Mouse (Mus musculus) heart, postnatal 25 days (tissue): ENCODE data around the gene Iqcd. TPM values are rescaled to one million over a fixed set of nuclear protein-coding genes. Genes with fewer than 3 reads are reported as not detected.

Experiments
- DNase-seq: peaks from one replicate; pipeline ENCODE4 v3.0.0; 2022; ENCODE audit warnings: low spot score
- intact Hi-C: fragments of 180-260 bp; cut with DNase I; formaldehyde crosslinking; loops from one replicate; pipeline ENCODE4 v1.15.1; 2025
- total RNA-seq, 2 experiments: library from RNA; stranded (reverse); gene quantifications; 2 replicates each; pipeline ENCODE4 v1.2.3; 2021

The Iqcd gene
- total RNA-seq, 2 experiments from 2014 or later, result not detected

DNA sequence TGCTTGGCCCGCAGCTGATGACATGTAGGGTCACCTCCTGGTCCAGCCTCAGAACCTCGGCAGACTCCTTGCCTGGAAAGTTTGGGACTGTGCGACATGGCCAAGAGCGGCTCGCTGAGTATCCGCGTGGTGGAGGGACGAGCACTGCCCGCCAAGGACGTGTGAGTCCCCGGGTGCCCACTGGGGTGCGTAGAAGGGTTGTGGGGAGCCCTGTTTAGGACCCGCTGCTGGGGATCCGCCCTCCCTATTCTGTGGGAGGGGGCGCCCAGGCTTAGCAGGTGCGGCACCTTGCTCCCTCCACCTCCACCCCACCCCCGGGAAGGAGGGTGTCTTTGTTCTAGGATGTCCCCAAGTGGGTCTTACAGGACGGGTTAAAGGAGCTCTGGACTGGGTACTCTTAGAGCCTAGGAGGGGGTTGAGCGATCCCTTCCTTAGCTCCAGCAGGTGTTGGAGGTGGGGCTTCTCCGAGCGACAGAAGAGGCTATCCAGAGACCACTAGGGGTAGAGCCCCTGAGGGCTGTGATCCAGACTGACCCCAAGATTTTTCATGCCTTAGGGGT, 60.6 kb downstream of the Iqcd start:
- no peak for DNase-seq
- intact Hi-C loops, result no loop called here

- DNase-seq, result no peak
- intact Hi-C loops, result no loop called here
Observed at GRCm38 (mm10) chr5:120649938-120650337, 61.1 kb downstream of the Iqcd start.

GRCm38 (mm10) chr5:120651230-120651629, 62.4 kb downstream of the Iqcd start:
- intact Hi-C loops, result no loop called here
- DNase-seq, result no peak

- intact Hi-C loops, result no loop called here
- no peak for DNase-seq
Observed at GRCm38 (mm10) chr5:120652915-120653701, 64.3 kb downstream of the Iqcd start.

- no peak for DNase-seq
- intact Hi-C loops, result no loop called here
Observed at GRCm38 (mm10) chr5:120653873-120654272, 65.1 kb downstream of the Iqcd start.

- intact Hi-C loops, result no loop called here
- DNase-seq, result no peak
Observed at GRCm38 (mm10) chr5:120656281-120656751, 67.5 kb downstream of the Iqcd start.

Other genes with a start within 250 kb of the Iqcd start
- gene Lhx5, start 157.3 kb upstream of the Iqcd start, total RNA-seq, result not detected
- 1 to 10 TPM; 8.8 to 9.6 TPM for gene Sdsl, start 116.2 kb upstream of the Iqcd start, total RNA-seq
- 1 to 10 TPM; 1.2 to 1.3 TPM for gene Sds, start 112.5 kb upstream of the Iqcd start, total RNA-seq
- gene Plbd2, start 85.4 kb upstream of the Iqcd start, total RNA-seq, result 10 to 100 TPM; 33.2 to 37.1 TPM
- 10 to 100 TPM in 1 of 2 experiments, 1 to 10 TPM in 1; 9.3 to 12.6 TPM for gene Slc8b1, start 77.8 kb upstream of the Iqcd start, total RNA-seq
- 10 to 100 TPM; 36.0 to 37.9 TPM for gene Tpcn1, start 343 bp upstream of the Iqcd start, total RNA-seq
- 10 to 100 TPM; 15.4 to 18.7 TPM for gene Rita1, start 23.6 kb downstream of the Iqcd start, total RNA-seq
- 10 to 100 TPM; 20.1 to 21.4 TPM for gene Ddx54, start 23.7 kb downstream of the Iqcd start, total RNA-seq
- gene Cfap73, start 45.2 kb downstream of the Iqcd start, total RNA-seq, result not detected
- gene Rasal1, start 59.8 kb downstream of the Iqcd start, total RNA-seq, result not detected
- 1 to 10 TPM; 1.8 to 1.9 TPM for gene Dtx1, start 122.9 kb downstream of the Iqcd start, total RNA-seq
- gene Oas2, start 160.8 kb downstream of the Iqcd start, total RNA-seq, result under 1 TPM; 0.57 to 0.78 TPM
- gene Oas3, start 188.6 kb downstream of the Iqcd start, total RNA-seq, result under 1 TPM; 0.10 to 0.17 TPM
- not detected for gene Oas1e, start 206.5 kb downstream of the Iqcd start, total RNA-seq
- under 1 TPM; 0.10 to 0.48 TPM for gene Oas1c, start 223.5 kb downstream of the Iqcd start, total RNA-seq